Mouse (Mus musculus): ENCODE data around the gene Stxbp1.
"Not testable (repeated sequence)": the region's sequence is repeated elsewhere in the genome, so short reads cannot be mapped to it uniquely, and the experiment has no call there.

Gene Stxbp1

GRCm38 (mm10) chr2:32874951-32875674, 28.1 kb upstream of the Stxbp1 start:
- DNase-seq (ENCODE audit: low read depth, low spot score) = no peak

GRCm38 (mm10) chr2:32874070-32874469, 27.0 kb upstream of the Stxbp1 start:
- no peak for DNase-seq (ENCODE audit: low read depth, low spot score)

- peak; percentile 86 for DNase-seq (ENCODE audit: low read depth, low spot score)
Observed at GRCm38 (mm10) chr2:32870275-32871100, 23.4 kb upstream of the Stxbp1 start.

GRCm38 (mm10) chr2:32869721-32870274, 22.8 kb upstream of the Stxbp1 start:
- DNase-seq (ENCODE audit: low read depth, low spot score) = no peak

GRCm38 (mm10) chr2:32867354-32867753, 20.3 kb upstream of the Stxbp1 start:
- no peak for DNase-seq (ENCODE audit: low read depth, low spot score)

GRCm38 (mm10) chr2:32864755-32865154, 17.7 kb upstream of the Stxbp1 start:
- DNase-seq (ENCODE audit: low read depth, low spot score) = peak; percentile 76

GRCm38 (mm10) chr2:32863317-32863716, 16.3 kb upstream of the Stxbp1 start:
- no peak for DNase-seq (ENCODE audit: low read depth, low spot score)

GRCm38 (mm10) chr2:32860799-32861198, 13.8 kb upstream of the Stxbp1 start:
- peak; percentile 80 for DNase-seq (ENCODE audit: low read depth, low spot score)

- no peak for DNase-seq (ENCODE audit: low read depth, low spot score)
Observed at GRCm38 (mm10) chr2:32859622-32860012, 12.6 kb upstream of the Stxbp1 start.

GRCm38 (mm10) chr2:32859010-32859621, 12.1 kb upstream of the Stxbp1 start:
- peak; percentile 81 for DNase-seq (ENCODE audit: low read depth, low spot score)

- DNase-seq (ENCODE audit: low read depth, low spot score) = peak; percentile 93
Observed at GRCm38 (mm10) chr2:32857584-32857983, 10.5 kb upstream of the Stxbp1 start.

GRCm38 (mm10) chr2:32855790-32856465, 8.9 kb upstream of the Stxbp1 start:
- no peak for DNase-seq (ENCODE audit: low read depth, low spot score)

- DNase-seq (ENCODE audit: low read depth, low spot score) = no peak
Observed at GRCm38 (mm10) chr2:32855046-32855785, 8.2 kb upstream of the Stxbp1 start.

GRCm38 (mm10) chr2:32854206-32854605, 7.2 kb upstream of the Stxbp1 start:
- DNase-seq (ENCODE audit: low read depth, low spot score) = peak; percentile 93

- DNase-seq (ENCODE audit: low read depth, low spot score) = not testable (repeated sequence)
Observed at GRCm38 (mm10) chr2:32853716-32854115, 6.7 kb upstream of the Stxbp1 start.

GRCm38 (mm10) chr2:32852156-32852555, 5.1 kb upstream of the Stxbp1 start:
- DNase-seq (ENCODE audit: low read depth, low spot score) = peak; percentile 95

- no peak for DNase-seq (ENCODE audit: low read depth, low spot score)
Observed at GRCm38 (mm10) chr2:32847468-32847821, 400 bp upstream of the Stxbp1 start.

- no peak for DNase-seq (ENCODE audit: low read depth, low spot score)
Observed at GRCm38 (mm10) chr2:32846101-32846804, 792 bp downstream of the Stxbp1 start.

- no peak for DNase-seq (ENCODE audit: low read depth, low spot score)
Observed at GRCm38 (mm10) chr2:32845572-32846100, 1.4 kb downstream of the Stxbp1 start.

GRCm38 (mm10) chr2:32842558-32842957, 4.5 kb downstream of the Stxbp1 start:
- DNase-seq (ENCODE audit: low read depth, low spot score) = peak; percentile 68

Data from ES-CJ7 (cell line).